Mouse (Mus musculus): ENCODE measurements around the gene Csnk2a1. TPM values are rescaled to one million over a fixed set of nuclear protein-coding genes. Genes with fewer than 3 reads are reported as not detected.
"Not testable (repeated sequence)": the region's sequence is repeated elsewhere in the genome, so short reads cannot be mapped to it uniquely, and the experiment has no call there.

Csnk2a1 gene
- polyA plus RNA-seq, 1 experiment from 2014 or later, result 40.5 TPM

- ATAC-seq (no peak), DNase-seq (no peak)
- Histone ChIP-seq H3K4me3 (ENCODE audit: low read depth, low read length) (no peak overlapping the region), H3K9ac (replicated peaks) (no peak overlapping the region), H3K27me3 (ENCODE audit: insufficient read depth, low read length) (no peaks in the 10 kb centered on the region), H3K4me2 (ENCODE audit: low read depth, low read length) (no peak overlapping the region), H3K4me1 (ENCODE audit: insufficient read depth) (peaks cover 5% of the 10 kb centered on the region; the same call in 1 of the 2 replicates), H3K9me3 (ENCODE audit: low read length) (no peaks in the 10 kb centered on the region), H3K36me3 (replicated peaks; ENCODE audit: insufficient read depth, low read length) (peaks cover 17% of the 10 kb centered on the region), H3K27ac (ENCODE audit: low read depth) (no peak overlapping the region)
- TF ChIP-seq CTCF (IDR thresholded peaks at IDR 0.05; ENCODE audit: low read depth), result no peak
- no peak for TF ChIP-seq EP300 (IDR thresholded peaks at IDR 0.05; ENCODE audit: low read depth)
- 88% methylated on average over 1 of the region's 1 CpGs for WGBS (ENCODE audit: insufficient replicate concordance)
Observed at GRCm38 (mm10) chr2:152247213-152247612, 20.6 kb downstream of the Csnk2a1 start.

- DNase-seq, result no peak
- no peak overlapping the region for H3K4me3 ChIP-seq (ENCODE audit: low read depth, low read length)
- 46% methylated on average over 2 of the region's 4 CpGs for WGBS (ENCODE audit: insufficient replicate concordance)
- H3K27me3 ChIP-seq (ENCODE audit: insufficient read depth, low read length), result no peaks in the 10 kb centered on the region
- no peak overlapping the region; the same call in 1 of the 2 replicates for H3K27ac ChIP-seq (ENCODE audit: low read depth)
- H3K4me1 ChIP-seq (ENCODE audit: insufficient read depth), result peaks cover 5% of the 10 kb centered on the region; the same call in 1 of the 2 replicates
- ATAC-seq, result peak; percentile 21; the same call in 1 of the 2 replicates
- H3K36me3 ChIP-seq (replicated peaks; ENCODE audit: insufficient read depth, low read length), result peaks cover 41% of the 10 kb centered on the region
- no peak overlapping the region for H3K9ac ChIP-seq (replicated peaks)
- no peak overlapping the region for H3K4me2 ChIP-seq (ENCODE audit: low read depth, low read length)
- TF ChIP-seq EP300 (IDR thresholded peaks at IDR 0.05; ENCODE audit: low read depth) (no peak), CTCF (IDR thresholded peaks at IDR 0.05; ENCODE audit: low read depth) (no peak)
- no peaks in the 10 kb centered on the region for H3K9me3 ChIP-seq (ENCODE audit: low read length)
Observed at GRCm38 (mm10) chr2:152250511-152250910, 23.9 kb downstream of the Csnk2a1 start.

- H3K4me1 ChIP-seq (ENCODE audit: insufficient read depth), result no peaks in the 10 kb centered on the region
- no peak overlapping the region for H3K4me3 ChIP-seq (ENCODE audit: low read depth, low read length)
- DNase-seq (no peak), ATAC-seq (peak; percentile 89)
- 52% methylated on average over 1 of the region's 1 CpGs for WGBS (ENCODE audit: insufficient replicate concordance)
- H3K9ac ChIP-seq (replicated peaks), result no peak overlapping the region
- no peaks in the 10 kb centered on the region for H3K9me3 ChIP-seq (ENCODE audit: low read length)
- H3K27ac ChIP-seq (ENCODE audit: low read depth), result peak overlapping the region; percentile 48
- no peak overlapping the region for H3K4me2 ChIP-seq (ENCODE audit: low read depth, low read length)
- H3K36me3 ChIP-seq (replicated peaks; ENCODE audit: insufficient read depth, low read length), result peaks cover 66% of the 10 kb centered on the region
- no peaks in the 10 kb centered on the region for H3K27me3 ChIP-seq (ENCODE audit: insufficient read depth, low read length)
- TF ChIP-seq CTCF (IDR thresholded peaks at IDR 0.05; ENCODE audit: low read depth) (no peak), EP300 (IDR thresholded peaks at IDR 0.05; ENCODE audit: low read depth) (no peak)
Observed at GRCm38 (mm10) chr2:152259739-152260138, 33.1 kb downstream of the Csnk2a1 start.

GRCm38 (mm10) chr2:152273639-152274038, 47.0 kb downstream of the Csnk2a1 start:
- Histone ChIP-seq H3K27me3 (ENCODE audit: insufficient read depth, low read length) (no peaks in the 10 kb centered on the region), H3K27ac (ENCODE audit: low read depth) (no peak overlapping the region), H3K36me3 (replicated peaks; ENCODE audit: insufficient read depth, low read length) (peaks cover 63% of the 10 kb centered on the region), H3K4me2 (ENCODE audit: low read depth, low read length) (no peak overlapping the region), H3K9me3 (ENCODE audit: low read length) (no peaks in the 10 kb centered on the region), H3K4me1 (ENCODE audit: insufficient read depth) (no peaks in the 10 kb centered on the region), H3K4me3 (ENCODE audit: low read depth, low read length) (no peak overlapping the region), H3K9ac (replicated peaks) (no peak overlapping the region)
- no peak for DNase-seq
- no peak for ATAC-seq
- TF ChIP-seq EP300 (IDR thresholded peaks at IDR 0.05; ENCODE audit: low read depth) (no peak), CTCF (IDR thresholded peaks at IDR 0.05; ENCODE audit: low read depth) (peak; percentile 34)
- 78% methylated on average over 2 of the region's 2 CpGs for WGBS (ENCODE audit: insufficient replicate concordance)

DNA sequence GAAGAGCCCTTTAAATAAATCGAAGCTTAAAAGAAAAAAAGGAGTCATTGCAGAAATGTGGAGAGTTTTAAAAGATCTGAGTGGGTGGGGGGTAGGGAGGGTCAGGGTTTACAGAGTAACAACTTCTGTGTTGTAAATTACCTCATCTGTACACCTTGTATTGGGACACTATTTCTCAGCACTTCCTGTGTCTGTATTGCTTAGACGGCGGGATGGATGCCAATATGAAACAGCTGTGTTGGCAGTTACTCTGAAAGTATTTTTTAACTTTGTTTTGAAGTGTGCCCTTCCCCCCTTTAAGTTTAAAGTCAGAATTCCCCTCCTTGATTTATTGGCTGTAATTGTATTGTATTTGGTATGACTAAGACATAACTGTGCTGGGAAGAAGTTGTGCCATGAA, 54.8 kb downstream of the Csnk2a1 start:
- Histone ChIP-seq H3K4me3 (ENCODE audit: low read depth, low read length) (no peak overlapping the region), H3K4me1 (ENCODE audit: insufficient read depth) (no peaks in the 10 kb centered on the region), H3K36me3 (replicated peaks; ENCODE audit: insufficient read depth, low read length) (peaks cover 61% of the 10 kb centered on the region), H3K27ac (ENCODE audit: low read depth) (no peak overlapping the region), H3K27me3 (ENCODE audit: insufficient read depth, low read length) (no peaks in the 10 kb centered on the region), H3K4me2 (ENCODE audit: low read depth, low read length) (no peak overlapping the region), H3K9me3 (ENCODE audit: low read length) (no peaks in the 10 kb centered on the region), H3K9ac (replicated peaks) (no peak overlapping the region)
- TF ChIP-seq EP300 (IDR thresholded peaks at IDR 0.05; ENCODE audit: low read depth) (no peak), CTCF (IDR thresholded peaks at IDR 0.05; ENCODE audit: low read depth) (no peak)
- 78% methylated on average over 3 of the region's 3 CpGs for WGBS (ENCODE audit: insufficient replicate concordance)
- ATAC-seq, result no peak
- no peak for DNase-seq

DNA sequence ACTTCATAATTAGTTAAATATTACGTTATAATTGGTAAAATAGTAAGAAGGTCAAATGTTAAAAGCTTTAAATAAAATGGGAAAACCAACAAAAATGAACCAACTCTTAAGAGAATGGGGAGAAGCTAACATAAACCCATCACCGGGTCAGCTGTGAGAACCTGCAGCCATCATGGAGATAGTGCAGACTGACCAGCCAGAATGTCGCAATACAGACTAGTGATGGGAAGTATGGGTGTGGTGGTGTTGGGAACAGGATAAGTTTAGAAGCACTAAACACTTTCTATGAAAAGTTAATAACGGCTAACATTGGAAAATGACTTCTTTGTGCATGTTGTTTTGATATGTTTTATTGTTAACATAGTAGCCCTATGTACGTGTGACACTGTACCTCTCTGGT, 60.9 kb downstream of the Csnk2a1 start:
- 84% methylated on average over 5 of the region's 5 CpGs for WGBS (ENCODE audit: insufficient replicate concordance)
- no peak for DNase-seq
- no peak overlapping the region for H3K4me2 ChIP-seq (ENCODE audit: low read depth, low read length)
- no peak overlapping the region for H3K9ac ChIP-seq (replicated peaks)
- peaks cover 30% of the 10 kb centered on the region for H3K36me3 ChIP-seq (replicated peaks; ENCODE audit: insufficient read depth, low read length)
- no peaks in the 10 kb centered on the region for H3K9me3 ChIP-seq (ENCODE audit: low read length)
- ATAC-seq, result no peak
- H3K27me3 ChIP-seq (ENCODE audit: insufficient read depth, low read length), result no peaks in the 10 kb centered on the region
- H3K27ac ChIP-seq (ENCODE audit: low read depth), result no peak overlapping the region
- no peak overlapping the region for H3K4me3 ChIP-seq (ENCODE audit: low read depth, low read length)
- H3K4me1 ChIP-seq (ENCODE audit: insufficient read depth), result no peaks in the 10 kb centered on the region
- TF ChIP-seq CTCF (IDR thresholded peaks at IDR 0.05; ENCODE audit: low read depth), result no peak
- no peak for TF ChIP-seq EP300 (IDR thresholded peaks at IDR 0.05; ENCODE audit: low read depth)

DNA sequence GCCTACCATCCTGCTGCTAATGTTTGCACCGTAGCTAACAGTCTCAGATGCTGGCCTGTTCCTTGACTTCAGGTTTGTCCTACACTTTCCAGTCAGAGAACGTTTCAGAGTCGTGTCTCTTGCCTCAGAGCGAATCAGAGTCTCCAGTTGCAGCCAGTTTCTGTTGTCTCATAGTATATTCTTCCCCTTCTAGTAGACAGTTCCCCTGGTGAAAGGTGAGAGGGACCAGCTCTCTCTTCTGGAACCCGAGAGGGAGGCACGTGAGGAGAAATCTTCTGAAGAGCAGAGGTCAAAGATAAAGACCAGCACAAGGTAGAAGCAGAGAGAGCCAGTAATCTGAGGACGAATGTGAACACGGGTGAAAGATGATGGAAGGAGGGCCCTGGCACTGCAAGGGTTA, 61.4 kb downstream of the Csnk2a1 start:
- TF ChIP-seq EP300 (IDR thresholded peaks at IDR 0.05; ENCODE audit: low read depth), result no peak
- TF ChIP-seq CTCF (IDR thresholded peaks at IDR 0.05; ENCODE audit: low read depth), result no peak
- WGBS (ENCODE audit: insufficient replicate concordance), result 77% methylated on average over 8 of the region's 8 CpGs

GRCm38 (mm10) chr2:152289623-152290022, 63.0 kb downstream of the Csnk2a1 start:
- 70% methylated on average over 1 of the region's 2 CpGs for WGBS (ENCODE audit: insufficient replicate concordance)
- ATAC-seq; H3K4me1 ChIP-seq (ENCODE audit: insufficient read depth); H3K27me3 ChIP-seq (ENCODE audit: insufficient read depth, low read length); H3K9me3 ChIP-seq (ENCODE audit: low read length); DNase-seq; H3K4me3 ChIP-seq (ENCODE audit: low read depth, low read length); H3K9ac ChIP-seq (replicated peaks); H3K27ac ChIP-seq (ENCODE audit: low read depth); H3K4me2 ChIP-seq (ENCODE audit: low read depth, low read length): not testable (repeated sequence)
- peaks cover 13% of the 10 kb centered on the region for H3K36me3 ChIP-seq (replicated peaks; ENCODE audit: insufficient read depth, low read length)

More for the DNA sequence above, 61.4 kb downstream of the Csnk2a1 start:
- Histone ChIP-seq H3K27me3 (ENCODE audit: insufficient read depth, low read length) (no peaks in the 10 kb centered on the region), H3K4me2 (ENCODE audit: low read depth, low read length) (no peak overlapping the region), H3K4me1 (ENCODE audit: insufficient read depth) (peaks cover under 1% of the 10 kb centered on the region; the same call in 1 of the 2 replicates), H3K9me3 (ENCODE audit: low read length) (no peaks in the 10 kb centered on the region), H3K4me3 (ENCODE audit: low read depth, low read length) (no peak overlapping the region), H3K36me3 (replicated peaks; ENCODE audit: insufficient read depth, low read length) (peaks cover 27% of the 10 kb centered on the region), H3K27ac (ENCODE audit: low read depth) (no peak overlapping the region), H3K9ac (replicated peaks) (no peak overlapping the region)
- ATAC-seq (no peak), DNase-seq (no peak)
